ENCODE assay signal across 8 mouse cellular contexts in genomic region chr8:123518667-123519066, GRCm38 (mm10). TPM values are rescaled to one million over a fixed set of nuclear protein-coding genes. Genes with fewer than 3 reads are reported as not detected.
DNase-seq lines count a peak whose midpoint lies in the region; ATAC-seq and TF ChIP-seq lines count a peak whose summit lies in the region.

Gas8 (plus strand) TSS chr8:123518834.

- ATAC-seq in activated CD4-positive, CD25-positive, alpha-beta regulatory T cell, adult 4 months: peak; percentile 97
- ATAC-seq in megakaryocyte progenitor cell, adult 5-6 weeks (replicated peaks; ENCODE audit: poor library complexity): peak; percentile 95

- H3K27ac ChIP-seq in cortical plate, adult 2 months (ENCODE audit: insufficient read depth, low read length): no peak within 1 kb of the TSS

- H3K4me1 ChIP-seq in cortical plate, adult 2 months (ENCODE audit: control insufficient read depth, insufficient read depth, low read length): peaks cover 4% of the 10 kb centered on the region

- DNase-seq in gastrocnemius, adult 8-10 months (ENCODE audit: low spot score in 2 of 2): peak; percentile 76 to 82
- DNase-seq in induced T-regulatory cell, adult 2 months (ENCODE audit: low read depth): peak; percentile 94
- peak; percentile 77 to 91 for DNase-seq in left cerebral cortex, adult 9 months (ENCODE audit: low spot score in 2 of 2)
- peak; percentile 92 for DNase-seq in right cerebral cortex, postnatal 14 days
- peak; percentile 73 to 89 for DNase-seq in urinary bladder, postnatal 36 days (ENCODE audit: low spot score in 2 of 2)

- TF ChIP-seq CTCF in cortical plate, adult 2 months (IDR thresholded peaks at IDR 0.05; ENCODE audit: extremely low read depth, insufficient read depth, low read length): peak; percentile 28; the same call in 1 of the 2 replicates

- TF ChIP-seq POLR2A in cortical plate, adult 2 months (IDR thresholded peaks at IDR 0.05; ENCODE audit: extremely low read depth, insufficient read depth, low read length): peak; percentile 89

- peak within 1 kb of the TSS; percentile 82 for H3K4me3 ChIP-seq in cortical plate, adult 2 months (ENCODE audit: insufficient read depth, low read length)

RNA-seq across cellular contexts. Expression of gene Gas8, which starts in this region (rescaled TPM):
- 1 to 10 TPM; 4.9 to 8.4 TPM for polyA plus RNA-seq in activated CD4-positive, CD25-positive, alpha-beta regulatory T cell, adult 4 months (2017; shearing (Covaris generic))
- 35.5 and 40.4 TPM in 2 replicates for polyA plus RNA-seq in cortical plate, adult 2 months (2012; rRNA removed)
- total RNA-seq in gastrocnemius, adult 8-10 months (2022): 1 to 10 TPM; 2.3 to 5.4 (median 3.3) TPM
- 3.1 and 3.2 TPM in 2 replicates for total RNA-seq in megakaryocyte progenitor cell, adult 5-6 weeks (2015)
- 17.2 and 18.0 TPM in 2 replicates for total RNA-seq in megakaryocyte progenitor cell, adult 5-6 weeks (2017)
